Mouse (Mus musculus): ENCODE measurements around the gene Usp53.

Gene Usp53

DNA sequence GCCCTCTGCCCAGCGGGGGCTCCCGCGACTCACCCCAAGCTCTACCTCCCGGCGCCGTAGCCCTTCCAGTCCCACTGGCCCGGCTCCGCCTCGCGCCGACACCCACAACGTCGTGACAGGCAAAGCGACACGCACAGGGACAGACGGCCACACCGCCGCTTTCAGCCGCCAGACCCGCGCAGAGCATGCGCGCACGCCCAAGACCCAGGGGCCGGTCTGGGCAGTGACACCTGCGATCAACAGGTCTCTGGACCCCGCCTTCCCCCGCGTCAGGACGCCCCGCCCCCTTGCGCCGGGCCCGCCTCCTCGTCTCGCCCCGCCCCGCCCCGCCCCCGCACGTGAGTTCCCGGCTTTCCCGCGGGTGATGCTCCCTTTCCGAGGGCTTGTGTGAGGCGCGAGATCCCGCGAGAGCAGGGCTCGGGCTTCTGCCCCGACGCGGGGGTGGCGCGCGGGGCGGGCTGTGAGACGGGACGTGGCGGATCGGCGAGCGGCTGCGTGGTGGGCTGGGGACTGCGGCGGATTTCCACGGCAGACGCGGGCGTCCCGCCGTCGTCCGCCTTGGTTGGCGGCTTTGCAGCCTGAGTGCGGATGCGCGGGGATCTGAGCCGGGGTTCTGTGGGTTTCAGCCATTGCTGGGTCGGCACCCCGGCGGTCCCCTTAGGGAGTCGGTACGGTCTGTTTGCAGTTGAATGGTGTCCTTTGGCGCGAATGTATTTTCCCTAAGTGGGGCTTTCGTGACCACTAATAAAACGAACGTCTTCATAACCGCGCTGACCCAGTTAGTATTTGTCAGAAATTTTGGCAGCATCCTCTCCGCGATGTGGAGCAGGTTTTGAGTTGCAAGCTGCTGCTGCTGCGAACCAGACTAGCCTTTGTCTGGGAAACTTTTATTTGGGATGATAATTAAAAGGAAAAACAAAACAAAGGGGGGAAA, at the start of gene Usp53:
Usp53 (minus strand) TSS at position 262 of the 934 bp plus-strand sequence.
- peak; percentile 90 for DNase-seq

DNA sequence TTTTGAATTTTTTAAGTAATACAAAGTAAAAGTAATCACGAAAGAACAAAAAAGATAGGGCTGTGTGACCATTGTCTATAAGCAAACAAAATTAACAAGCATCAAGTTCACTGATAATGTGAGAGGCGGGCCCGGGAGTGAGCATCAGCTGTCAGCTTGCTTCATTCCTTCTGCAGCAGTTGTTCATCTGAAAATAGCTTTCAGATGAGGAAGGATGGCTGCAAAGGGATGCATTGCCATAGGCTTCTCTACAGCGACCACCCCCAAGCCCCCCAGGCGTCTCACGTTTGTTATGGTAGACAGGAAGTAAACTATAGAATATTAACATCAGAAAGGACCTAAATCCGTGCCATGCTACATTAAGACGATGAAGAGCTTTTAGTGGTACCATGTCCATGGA, 49.5 kb upstream of the Usp53 start:
- no peak for DNase-seq

DNA sequence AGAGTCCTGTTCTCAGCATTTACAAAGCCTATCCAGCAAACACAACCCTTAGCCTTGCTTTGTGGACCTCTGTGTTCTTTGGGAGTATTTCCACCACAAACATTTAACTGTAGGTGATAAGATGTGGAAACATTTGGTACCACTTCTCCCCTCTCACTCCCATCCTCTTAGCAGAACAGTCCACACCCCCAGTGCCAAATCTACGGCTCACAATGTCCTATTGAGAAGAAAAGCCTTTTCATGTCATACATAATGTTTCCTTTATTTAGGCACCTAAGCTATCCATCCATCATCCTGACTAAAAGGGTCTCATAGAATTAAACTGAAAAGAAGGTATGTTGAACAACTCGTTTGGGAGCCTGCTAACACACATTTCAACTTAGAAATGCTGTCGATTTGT, 41.3 kb upstream of the Usp53 start:
- DNase-seq, result no peak

DNA sequence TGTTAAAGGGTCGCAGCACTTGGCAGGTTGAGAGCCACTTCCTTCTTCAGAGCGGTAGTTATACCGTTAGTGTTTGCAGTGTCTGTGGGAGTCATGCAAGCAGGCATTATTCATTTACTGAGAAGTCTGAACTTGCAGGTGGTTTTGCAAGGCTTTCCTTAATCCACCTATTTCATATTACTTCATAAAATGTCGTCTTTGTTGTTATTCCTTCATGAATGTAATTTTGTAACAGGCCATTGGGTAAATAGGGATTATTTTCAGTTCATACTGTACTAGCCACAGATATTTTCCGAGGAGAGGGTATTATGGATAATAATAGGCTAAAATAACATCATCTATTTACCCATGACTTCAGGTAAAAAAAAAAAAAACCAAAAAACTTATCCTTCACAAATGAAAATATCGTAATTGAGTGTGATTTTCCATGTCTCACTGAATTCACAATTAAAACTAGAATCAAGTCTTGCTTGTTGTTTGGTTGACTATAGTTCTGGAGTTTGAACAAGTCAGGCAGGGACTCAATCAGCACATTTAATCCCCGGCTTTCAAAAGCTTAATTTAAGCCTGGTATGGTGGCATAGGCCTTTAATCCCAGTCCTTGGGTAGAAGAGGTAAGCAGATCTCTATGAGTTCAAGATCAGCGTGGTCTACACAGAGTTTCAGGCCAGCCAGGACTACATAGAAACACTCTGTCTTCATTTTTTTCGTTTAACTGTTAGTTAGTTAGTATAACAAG, 40.4 kb upstream of the Usp53 start:
- DNase-seq, result no peak

DNA sequence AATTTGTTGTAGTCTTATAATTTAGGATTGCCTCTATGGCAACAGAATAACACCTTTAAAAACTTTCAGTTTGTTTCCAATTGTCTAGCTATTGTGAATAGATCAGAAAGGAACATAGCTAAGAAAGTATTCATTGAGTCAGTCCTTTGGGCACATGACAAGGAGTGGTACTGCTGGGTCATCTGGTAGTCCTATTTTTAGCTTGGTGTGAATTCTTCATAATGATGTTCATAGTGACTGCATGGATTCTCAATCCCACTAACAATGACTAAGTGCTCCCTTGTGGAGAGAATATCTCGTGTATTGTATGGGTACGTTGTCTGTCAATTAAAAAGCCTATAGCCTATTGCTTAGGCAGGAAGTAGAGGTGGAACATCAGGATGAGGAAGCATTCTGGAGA, 34.5 kb upstream of the Usp53 start:
- no peak for DNase-seq

DNA sequence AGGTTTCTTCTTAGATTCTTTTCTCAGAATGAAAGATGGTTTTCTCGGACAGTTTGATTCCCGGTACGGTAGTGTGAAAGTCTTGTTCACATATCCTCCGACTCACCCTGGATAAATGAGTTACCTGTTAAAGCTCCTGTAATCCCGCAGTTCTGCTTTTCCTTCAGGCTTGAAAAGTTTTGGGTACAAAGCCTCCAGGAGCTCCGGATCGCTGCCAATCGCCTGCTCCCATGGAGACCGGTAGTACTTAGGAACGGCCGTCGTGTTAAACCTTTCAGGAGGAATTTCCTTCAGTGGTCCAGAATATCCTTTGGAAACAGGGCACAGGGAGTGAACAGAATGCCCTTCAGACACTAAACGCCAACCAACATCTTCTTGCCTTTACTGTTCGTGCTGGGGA, 29.2 kb upstream of the Usp53 start:
- no peak for DNase-seq

DNA sequence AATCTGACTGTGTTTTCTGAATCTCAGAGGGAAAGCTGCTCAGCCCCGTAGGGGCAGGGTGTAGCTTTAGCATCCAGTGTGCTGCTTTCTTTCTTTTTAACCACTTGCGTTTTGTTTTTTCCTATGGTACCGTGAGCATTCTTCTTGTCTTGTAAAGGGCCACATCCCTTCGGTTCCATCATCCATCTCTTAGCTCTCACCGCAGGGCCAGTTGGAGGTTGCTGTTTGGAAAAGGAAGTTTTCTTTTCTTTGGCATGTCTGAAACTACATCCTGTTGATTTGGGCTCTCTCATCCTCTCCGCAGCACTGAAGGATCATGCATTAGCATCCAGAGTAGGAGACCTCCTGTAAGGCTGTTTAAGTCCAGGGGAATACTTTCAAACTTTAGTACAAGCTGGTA, 25.1 kb upstream of the Usp53 start:
- no peak for DNase-seq

DNA sequence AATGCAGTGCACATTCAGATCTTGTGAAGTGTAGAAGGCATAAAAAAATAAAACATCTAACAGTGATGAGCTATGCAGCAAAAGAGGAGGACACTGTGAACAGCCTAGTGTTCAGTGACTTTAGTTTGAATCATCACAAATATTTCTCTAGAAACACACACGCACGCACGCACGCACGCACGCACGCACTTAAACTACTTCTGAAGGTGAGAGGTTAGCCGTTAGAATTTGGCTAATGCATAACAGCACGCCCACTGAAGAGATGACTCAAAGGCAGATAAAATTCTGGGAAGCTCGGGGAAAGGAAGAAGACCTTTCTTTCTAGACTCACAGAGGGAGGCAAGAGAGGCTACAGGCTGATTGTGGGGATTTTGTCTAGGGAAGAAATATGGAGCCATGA, 23.1 kb upstream of the Usp53 start:
- DNase-seq, result no peak

DNA sequence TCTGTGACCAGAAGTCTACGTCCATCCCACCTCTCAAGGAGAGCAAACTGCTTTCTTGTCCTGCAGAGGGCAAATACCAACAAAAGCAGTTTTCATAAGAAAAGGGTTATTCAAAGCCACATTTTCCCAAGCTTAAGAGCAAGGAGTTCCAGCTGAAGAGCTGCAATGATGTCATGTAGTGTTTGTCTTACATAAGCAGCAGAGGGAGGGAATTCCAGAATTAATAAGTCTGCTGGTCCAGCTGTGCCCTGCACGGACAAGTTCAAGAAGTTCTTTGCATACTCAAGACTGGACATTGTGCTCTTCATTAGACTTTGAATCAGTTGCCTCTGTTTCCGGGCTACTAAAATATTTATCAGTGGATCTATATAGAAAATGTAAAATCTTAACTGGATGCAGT, 16.7 kb upstream of the Usp53 start:
- no peak for DNase-seq

DNA sequence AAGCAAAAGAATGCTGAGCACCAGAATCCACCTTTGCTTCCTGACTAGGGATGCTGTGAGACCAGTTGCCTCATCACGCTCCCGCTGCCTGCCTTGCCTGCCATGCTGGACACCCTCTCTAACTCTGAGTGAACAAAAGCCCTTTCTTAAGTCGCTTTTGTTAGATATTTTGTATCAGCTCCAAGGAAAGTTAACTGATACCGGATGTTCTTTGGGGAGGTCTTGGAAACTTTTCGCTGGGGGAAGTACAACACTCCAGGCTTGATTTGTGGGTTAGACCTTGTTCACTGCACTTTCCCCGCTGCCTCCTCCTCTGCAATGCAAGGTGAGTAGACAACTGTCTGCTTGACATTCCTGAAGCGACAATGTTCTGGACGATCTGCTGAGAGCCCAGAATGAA, 14.2 kb upstream of the Usp53 start:
- DNase-seq, result no peak

DNA sequence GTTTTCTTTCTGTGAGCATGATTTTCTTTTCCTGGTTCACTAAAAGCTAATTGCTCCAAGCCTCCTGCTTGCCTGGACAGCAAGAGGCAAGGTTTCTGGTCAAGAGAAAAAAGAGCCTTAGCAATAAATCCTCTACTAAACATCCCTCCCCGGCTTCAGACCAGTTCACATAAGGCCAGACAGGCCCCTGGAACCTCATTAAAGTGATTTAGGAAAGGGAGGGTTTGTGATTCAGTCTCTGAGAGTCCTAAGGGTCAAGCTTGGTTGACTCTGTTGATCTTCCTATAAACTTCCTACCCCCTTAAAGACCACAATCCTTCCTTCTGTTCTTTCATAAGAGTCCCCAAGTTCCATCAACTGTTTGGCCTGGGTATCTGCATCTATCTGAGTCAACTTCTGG, 12.7 kb upstream of the Usp53 start:
- no peak for DNase-seq

DNA sequence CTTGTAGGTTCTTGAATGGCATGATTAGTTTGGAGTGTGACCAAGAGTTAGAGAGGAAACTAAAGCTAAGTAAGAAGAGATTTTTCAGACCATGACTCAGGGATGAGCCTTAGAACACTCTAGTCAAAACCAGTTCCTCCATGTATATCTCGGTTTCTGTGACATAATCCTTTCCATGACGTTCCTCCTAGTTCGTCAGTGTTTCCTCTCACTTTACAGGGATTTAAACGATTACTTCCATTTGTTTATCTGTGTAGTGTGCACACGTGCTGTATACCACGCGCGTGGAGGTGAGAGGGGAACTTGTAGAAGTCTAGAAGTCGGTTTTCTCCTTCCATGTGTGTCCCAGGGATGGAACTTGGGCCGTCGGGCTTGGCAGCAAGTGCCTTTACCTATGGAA, 2.6 kb upstream of the Usp53 start:
- DNase-seq, result no peak

DNA sequence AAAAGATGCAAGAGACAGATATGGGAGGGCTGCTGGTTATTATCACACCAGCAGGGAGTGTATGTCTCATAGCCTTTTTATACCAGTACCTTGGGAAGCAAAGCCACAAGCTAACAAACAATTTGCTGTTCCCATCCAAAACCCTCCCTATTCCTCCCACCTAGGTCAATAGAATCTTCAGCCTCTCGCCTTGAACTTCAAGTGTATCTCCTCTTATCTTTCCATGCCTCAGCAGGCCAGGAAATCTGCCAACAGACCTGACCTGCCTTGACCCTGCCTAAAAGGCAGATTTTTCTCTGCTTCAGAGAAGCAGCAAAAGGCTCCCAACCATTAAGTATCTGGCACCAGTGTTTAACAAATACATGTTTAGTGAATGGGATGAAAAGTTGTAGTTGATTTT, 2.1 kb upstream of the Usp53 start:
- DNase-seq, result no peak

DNA sequence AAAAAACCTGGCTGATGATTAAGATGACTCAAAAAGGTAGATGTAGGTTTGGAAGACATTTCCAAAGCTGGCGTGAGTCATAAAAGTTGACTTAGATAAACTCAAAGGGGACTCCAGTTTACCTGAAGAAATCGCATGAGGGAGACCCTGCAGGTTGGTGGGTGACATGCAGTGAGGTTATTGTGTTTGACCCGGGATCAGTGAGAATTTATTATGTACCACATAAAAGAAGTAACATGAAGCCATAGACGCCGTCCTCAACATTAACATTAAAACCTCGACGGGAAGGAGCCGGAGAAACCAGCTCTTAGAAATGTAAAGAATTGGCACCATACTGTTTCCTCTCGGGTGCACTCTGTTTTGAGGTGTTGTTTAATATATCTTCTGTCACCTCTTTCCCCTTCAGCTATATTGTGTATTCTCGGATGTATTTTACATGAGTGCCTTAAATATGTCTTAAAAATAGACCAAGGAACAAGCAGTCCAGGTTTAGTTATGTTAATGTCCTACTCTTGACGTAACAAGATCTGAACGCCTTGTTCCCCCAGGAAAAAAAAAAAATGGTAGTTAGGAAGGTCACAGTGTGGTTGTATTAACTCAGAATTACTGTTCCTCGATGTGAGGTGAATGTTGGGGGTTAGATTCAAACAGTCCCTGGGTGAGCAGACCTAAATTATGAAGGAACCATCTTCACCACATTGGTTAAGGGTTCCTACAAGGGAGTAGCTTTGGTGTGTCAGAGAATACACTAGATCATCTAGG, 1.1 kb upstream of the Usp53 start:
- DNase-seq, result peak; percentile 6

DNA sequence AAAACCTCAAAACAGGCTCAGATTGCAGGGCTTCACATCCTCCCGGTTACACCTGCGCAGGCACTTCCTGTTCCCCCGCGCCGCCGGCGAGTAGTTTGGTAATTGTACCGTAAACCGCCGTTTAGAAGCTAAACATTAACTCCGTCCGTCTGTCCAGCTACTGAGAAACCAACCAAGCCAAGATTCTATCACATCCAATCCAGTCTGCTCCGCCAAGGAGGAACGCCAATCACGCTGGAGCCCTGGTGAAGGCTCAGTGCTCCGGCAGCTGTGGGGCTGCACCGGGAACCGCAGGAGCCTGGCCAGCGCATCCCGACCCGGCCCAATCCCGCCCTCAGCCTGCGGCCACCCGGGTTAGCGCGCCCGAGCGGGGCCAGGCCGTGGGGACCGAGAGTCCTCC, 461 bp downstream of the Usp53 start:
- DNase-seq, result peak; percentile 75

DNA sequence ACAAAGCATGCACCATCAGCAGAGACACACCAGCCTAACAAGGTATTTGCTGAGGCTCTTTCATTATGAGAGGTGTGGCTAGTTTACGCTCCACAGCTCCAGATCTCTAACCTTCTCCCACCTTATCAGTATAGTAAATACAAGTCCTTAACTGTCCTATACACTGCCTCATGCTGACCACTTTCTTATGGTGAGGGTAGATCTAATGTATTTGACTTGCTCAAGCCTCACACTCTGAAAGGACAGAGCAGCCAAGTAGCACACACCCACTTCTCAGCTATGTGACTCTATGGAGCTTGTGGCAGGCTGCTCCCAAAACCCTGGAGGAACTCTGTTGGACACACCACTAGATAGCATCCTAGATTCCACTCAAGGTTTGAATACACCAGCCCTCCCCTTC, 8.3 kb downstream of the Usp53 start:
- no peak for DNase-seq

DNA sequence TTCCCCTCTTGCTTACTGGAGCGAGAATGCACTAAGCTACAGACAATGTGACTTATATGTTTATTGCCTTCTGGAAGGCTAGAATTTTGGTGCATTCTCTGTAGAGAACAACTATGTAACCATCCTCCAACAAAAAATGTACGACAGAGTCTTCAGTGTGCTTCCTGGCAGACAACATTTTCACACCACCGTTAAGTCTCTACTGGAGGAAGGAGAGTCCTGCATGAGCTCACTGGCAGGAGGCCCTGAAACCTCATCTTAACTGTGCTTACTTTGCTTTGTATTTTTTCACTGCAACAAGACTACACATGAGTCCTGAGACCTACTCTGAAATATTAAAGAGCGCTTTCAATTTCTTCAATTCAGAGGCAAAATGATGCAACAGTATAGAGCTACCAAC, 8.9 kb downstream of the Usp53 start:
- DNase-seq, result no peak

DNA sequence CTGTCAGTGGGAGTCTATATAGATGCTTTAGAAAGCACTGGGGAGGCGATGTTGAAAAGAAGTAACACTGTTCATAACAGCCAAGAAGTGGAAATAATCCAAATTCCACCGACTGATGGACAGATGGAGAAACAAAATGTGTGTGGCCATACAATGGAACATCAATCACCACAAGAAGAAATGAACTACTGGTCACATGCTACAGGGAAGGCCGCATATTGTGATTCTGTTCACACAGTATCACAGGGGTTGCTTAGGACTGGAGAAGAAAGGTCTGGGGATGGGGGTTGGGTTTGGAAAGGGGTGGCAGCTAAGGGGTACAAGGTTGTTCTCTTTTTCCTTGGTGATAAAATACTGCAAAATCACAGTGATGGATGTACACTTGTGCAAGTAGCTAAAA, 9.5 kb downstream of the Usp53 start:
- DNase-seq, result no peak

DNA sequence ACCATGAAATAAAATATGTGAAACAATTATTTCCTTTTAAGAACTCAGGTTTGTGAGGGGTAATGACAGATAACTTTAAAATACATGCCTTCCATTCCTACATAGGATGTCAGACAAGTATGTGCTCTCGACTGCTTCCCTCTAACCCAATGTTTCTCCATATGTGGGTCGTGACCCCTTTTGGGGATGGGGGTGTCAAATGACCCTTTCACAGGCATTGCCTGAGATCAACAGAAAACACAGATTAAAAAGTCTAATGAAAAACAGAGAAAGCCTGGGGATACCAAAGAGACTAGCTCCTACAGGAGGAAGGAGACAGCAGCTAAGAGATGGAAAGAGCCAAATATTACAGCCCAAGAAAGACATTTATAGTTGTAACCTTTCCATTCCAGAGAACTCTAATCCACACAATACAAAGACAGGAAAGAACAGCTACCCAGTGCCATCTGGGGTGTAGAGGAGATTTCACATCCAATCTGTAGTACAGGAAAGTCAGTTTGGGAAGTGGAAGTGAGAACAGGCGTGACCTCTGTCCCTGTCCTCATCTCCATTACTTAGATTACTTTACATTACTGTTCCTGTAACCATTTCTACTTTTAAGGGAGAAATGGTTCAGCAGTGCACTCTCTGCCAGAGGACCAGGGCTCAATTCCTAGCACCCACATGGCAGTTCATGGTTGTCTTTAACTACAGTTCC, 12.0 kb downstream of the Usp53 start:
- no peak for DNase-seq

DNA sequence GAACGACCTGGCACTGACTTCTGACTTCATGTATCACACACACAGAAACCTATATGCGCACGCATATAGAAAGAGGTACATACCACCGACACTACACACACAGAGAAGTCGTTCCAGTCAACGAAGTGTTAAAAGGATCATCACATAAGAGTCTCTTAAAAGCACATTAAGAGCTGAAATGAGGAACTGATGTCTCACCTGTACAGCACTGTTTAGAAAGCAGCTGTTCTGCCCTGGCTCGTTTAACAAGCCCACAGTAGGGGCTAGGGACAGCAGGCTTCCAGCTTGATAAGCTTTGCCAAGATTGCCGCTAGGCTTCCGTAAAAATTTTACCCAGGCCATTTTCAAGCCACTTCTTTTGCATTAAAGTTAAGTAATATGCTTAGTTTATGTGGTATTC, 15.9 kb downstream of the Usp53 start:
- DNase-seq, result no peak

DNA sequence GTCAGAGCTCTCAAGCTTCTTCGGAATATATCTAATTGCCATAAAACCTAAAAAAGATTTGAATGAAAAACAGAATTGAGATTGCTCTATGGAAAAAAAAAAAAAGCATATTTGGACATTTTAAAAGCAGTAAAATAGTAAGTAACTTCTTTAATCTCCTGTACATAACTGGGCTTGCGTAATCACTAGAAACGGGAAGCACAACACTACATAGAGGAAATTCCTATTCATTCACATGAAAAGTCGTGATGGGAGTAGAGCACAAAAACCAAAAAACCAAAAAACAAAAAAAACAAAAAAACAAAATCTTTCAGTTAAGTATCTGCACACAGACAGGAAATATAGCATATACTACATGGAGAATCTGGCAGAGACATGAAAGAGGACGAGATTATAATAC, 20.0 kb downstream of the Usp53 start:
- no peak for DNase-seq

DNA sequence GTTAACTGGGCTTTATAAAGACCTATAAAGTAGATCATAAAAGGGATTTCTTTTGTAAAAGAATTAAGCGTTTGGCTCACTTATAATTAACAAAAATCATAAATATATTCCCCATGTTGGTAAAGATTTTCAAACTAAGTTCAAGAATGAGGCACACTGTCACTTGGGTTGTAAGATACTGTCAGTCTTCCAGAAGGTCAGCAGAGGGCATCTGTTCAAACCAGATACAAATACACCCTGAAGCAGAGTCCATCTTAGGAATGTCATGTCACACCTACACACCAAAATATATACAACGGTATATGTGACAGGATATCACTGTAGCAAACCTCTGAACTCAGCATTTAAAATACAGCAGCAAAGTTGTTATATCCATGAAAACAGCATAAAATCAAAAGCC, 34.2 kb downstream of the Usp53 start:
- no peak for DNase-seq

DNA sequence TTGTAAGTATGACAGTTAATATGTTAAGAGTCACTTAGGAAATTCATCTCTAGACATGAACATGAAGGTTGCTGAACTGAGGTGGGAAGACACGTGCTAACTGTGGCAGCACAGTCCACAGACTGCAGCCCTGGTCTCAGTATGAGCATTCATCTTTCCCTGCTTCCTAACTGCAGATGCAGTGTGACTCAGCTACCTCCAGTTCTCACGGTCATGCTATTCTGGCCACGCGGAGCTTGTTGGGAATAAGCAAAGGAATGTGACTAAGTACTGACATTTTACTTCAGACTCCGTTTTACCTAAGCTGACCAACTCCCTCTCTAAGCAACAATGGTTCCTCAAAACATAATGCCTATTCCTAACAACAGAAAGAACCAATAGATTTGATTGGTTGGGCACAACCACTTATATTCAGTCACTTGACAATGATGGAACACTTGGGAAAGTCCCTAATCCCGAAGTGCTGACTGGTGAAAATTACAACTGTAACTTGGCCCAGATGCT, 40.9 kb downstream of the Usp53 start:
- no peak for DNase-seq
